Mouse (Mus musculus) CD8-positive naive resting alpha-beta T cell, adult 2 months (primary cell): Measurements from ENCODE around the gene Cdc42ep4.

Source experiments
- DNase-seq, 2 experiments: peaks; one replicate each; pipeline ENCODE4 v3.0.0; 2022; ENCODE audit warnings: low read depth in 2 of 2, low spot score in 2 of 2

The Cdc42ep4 gene

DNA sequence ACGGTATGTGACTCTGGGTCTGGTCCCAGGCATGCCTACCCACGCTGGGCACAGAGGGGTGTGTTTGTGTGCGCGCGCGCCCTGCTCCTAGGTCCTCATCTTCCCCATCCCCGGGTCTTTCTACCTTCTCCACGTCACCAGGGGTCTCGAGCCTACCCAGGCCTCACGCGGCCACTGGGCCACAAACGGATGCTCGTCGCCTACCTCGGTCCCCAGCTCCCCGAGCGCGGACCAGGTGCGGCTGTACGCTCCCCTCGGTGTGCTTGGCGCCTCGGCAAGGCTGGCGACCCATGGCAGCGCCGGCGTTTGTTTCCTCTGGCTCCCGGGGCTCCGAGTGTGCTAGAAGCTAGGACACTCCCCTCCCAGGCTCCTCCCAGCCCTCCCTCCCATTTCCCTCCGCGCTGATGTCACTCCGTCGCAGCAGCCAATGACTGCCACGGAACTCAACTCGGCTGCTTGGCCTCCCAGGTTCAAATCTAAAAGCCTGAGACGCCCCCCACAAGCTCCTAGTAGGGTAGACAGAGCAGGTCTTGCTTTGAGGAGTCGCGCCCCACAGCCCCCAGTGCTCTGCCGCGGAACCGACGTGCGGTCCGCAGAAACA lies at the start of gene Cdc42ep4:
Gene Cdc42ep4 (minus strand): TSS at position 398 of the 601 bp plus-strand sequence.
- DNase-seq: peak; percentile 66 to 71

DNA sequence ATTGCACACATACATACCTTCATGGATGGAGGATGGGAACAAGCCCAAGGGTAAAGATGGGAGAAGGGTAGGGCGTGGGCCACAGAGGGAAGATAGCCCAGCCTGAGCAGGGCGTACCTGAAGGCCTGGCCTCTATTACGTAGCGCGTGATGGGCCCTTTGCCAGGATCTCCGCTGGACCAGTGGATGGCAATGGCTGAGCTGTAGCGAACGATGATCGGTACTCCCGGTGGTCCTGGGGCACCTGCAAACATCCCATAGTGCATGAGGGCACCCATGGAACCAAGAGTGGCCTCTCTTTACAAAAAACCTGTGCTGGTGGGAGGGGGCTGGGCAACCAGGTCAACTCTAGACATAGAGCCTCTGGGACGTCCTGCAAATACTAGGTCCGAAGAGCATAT lies 48.3 kb upstream of the Cdc42ep4 start:
- DNase-seq: no peak

DNA sequence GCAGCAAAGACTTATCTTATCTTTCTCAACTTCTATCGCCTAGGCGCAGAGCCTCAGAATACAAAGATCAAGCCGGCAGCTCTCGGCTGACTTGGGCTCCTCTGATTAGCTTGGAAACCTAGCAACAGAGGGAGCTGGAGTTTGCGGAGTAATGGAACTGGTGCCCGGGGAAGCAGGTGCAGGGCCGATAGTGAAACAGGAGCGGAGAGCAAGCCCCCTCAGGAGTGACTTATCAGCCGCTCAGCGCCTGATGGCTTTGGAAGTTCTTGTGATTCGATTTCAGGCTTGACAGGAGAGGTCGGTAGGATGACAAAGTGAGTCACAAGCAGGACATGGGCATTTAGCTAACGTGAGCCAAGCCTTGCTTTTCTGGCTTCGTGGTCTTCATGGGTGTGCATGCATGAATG lies 47.4 kb upstream of the Cdc42ep4 start:
- DNase-seq: no peak

DNA sequence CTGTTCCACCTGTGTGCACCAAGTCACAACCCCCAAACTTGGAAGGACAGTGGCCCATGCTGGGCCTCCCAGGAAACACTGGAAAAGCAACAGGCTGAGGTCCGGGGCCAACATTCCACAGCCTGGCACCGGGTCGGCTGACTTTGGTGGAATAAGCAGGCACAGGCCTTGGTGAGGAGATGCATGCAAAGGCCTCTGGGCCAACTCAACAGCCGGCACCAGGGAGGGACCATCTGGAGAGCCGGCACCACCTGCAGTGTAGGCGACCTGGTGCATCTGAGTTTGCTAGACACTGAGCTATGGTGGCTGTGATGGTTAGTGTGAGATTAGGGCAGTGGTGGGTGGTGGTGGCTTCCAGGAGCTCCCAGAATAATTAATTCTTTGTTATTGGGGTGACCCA lies 46.3 kb upstream of the Cdc42ep4 start:
- DNase-seq: no peak

GRCm38 (mm10) chr11:113797014-113797983 lies 45.6 kb upstream of the Cdc42ep4 start:
- DNase-seq: no peak

GRCm38 (mm10) chr11:113795846-113796245 lies 44.2 kb upstream of the Cdc42ep4 start:
- DNase-seq: no peak

DNA sequence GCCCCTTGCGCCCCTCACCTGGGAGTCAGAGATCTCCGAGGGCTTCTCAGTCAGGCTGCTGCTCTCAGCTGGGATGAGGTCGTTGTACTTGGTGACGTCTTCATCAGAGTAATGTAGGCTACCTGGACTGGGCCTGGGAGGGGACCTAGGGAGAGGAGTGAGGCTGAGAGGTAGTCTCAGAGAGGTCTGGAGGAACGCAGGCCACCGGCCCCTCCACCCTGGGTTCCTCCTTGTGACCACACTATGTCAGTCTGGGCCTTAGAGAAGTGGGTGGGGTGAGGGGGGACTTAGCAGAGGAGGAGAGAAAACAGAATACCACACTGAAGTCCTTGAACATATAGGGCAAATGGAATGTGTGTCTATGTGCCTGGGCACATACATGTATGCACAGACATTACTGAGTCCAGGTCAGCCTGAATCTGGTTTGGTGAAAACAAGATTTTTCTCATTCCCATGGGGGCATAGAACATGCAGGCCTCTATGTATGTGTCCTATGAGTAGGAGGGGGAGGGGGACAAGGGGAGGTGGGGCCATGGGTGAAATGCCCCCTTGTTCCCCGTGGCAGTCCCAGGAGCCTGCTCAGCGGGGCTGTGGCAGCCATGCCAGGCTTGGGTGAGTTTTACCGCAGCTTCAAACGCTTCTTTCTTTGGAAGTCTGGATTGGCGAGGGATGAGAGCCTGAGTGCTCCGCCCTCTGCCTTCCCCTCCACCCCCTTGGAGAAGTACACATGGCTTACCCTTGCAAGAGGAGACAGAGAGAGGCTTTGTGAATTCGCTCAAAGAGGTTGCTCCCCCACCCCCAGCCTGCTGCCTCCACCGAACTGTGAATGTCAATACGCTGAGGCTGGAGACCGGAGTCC lies 39.9 kb upstream of the Cdc42ep4 start:
- DNase-seq: no peak

DNA sequence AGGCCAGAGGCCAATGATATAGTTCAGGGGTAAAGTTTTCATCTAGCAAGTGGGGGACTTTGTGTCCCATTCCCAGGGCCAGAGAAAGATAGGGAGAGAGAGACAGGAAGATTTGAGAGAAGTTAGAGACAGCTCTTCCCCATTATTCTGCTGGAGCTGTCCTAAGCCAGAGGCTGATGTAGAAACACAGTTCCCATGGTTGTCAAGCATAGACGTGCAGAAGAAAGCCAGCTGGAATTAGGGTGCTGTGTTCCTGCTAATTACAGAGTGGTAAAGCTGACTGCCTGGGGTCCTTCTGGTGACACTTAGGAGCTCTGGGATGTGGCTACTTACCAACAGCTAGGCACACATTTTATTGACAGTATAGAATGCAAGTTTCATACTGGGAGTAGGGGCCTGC lies 37.4 kb upstream of the Cdc42ep4 start:
- DNase-seq: no peak

- no peak for DNase-seq
Measured at GRCm38 (mm10) chr11:113788183-113788789, 36.6 kb upstream of the Cdc42ep4 start.

- no peak for DNase-seq
Measured at GRCm38 (mm10) chr11:113787432-113788182, 35.9 kb upstream of the Cdc42ep4 start.

- no peak for DNase-seq
Measured at GRCm38 (mm10) chr11:113787009-113787408, 35.3 kb upstream of the Cdc42ep4 start.

GRCm38 (mm10) chr11:113786395-113786794 lies 34.7 kb upstream of the Cdc42ep4 start:
- no peak for DNase-seq

- DNase-seq: no peak
Measured at GRCm38 (mm10) chr11:113785406-113786171, 33.9 kb upstream of the Cdc42ep4 start.

DNA sequence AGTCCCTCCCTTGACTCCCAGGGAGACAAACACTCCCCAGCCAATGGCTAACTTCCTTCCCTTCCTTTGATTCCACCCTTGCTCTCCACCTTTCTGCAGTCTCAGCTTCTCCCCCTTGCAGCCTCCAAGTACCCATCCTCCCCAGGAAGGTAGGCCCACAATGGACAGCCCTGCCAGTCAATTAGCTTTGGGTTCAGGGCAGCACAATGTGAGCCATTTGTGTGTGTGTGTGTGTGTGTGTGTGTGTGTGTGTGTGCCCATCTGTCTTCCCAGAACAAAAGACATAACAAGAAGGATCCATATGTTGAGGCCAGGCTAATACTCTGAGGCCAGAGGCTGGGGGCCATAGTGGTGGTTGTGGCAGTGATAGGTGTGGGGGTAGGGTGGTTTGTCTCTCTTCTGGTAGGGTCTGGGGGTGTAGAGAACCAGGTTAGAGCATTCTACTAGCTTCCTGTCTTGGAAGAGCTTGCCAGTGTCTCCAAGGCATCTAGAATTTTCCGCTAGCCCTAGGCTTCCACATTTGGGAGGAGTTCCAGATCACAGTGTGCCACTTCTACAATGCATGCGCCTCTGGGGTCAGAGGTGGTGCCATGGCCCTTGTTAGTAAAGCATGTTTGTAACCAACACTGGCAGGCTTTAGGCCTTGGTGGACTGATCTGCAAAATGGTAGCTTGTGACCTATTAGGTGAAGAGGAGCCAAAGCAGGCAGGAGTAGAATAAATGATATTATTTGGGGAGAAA lies 33.1 kb upstream of the Cdc42ep4 start:
- no peak for DNase-seq

DNA sequence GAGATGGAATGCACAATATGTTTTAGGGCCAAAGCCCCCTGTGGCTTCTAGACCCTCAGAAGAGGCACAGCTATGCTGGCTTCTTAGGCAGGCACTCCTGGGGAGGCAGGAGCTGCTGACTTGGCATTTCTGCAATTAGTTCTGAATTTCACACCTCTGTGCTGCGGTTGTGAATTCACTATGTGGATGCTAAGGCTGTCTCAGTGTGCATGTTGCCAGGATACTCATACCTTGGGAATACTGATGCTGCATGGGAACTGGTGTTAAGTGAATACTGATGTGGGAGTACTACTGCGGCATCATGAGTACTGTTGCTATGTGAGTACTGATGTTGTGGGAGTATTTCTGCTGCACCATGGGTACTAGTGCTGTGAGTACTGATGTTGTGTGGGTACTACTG lies 30.8 kb upstream of the Cdc42ep4 start:
- DNase-seq: no peak

- no peak for DNase-seq
Measured at GRCm38 (mm10) chr11:113782006-113782405, 30.3 kb upstream of the Cdc42ep4 start.

- DNase-seq: no peak
Measured at GRCm38 (mm10) chr11:113779680-113780041, 28.0 kb upstream of the Cdc42ep4 start.

DNA sequence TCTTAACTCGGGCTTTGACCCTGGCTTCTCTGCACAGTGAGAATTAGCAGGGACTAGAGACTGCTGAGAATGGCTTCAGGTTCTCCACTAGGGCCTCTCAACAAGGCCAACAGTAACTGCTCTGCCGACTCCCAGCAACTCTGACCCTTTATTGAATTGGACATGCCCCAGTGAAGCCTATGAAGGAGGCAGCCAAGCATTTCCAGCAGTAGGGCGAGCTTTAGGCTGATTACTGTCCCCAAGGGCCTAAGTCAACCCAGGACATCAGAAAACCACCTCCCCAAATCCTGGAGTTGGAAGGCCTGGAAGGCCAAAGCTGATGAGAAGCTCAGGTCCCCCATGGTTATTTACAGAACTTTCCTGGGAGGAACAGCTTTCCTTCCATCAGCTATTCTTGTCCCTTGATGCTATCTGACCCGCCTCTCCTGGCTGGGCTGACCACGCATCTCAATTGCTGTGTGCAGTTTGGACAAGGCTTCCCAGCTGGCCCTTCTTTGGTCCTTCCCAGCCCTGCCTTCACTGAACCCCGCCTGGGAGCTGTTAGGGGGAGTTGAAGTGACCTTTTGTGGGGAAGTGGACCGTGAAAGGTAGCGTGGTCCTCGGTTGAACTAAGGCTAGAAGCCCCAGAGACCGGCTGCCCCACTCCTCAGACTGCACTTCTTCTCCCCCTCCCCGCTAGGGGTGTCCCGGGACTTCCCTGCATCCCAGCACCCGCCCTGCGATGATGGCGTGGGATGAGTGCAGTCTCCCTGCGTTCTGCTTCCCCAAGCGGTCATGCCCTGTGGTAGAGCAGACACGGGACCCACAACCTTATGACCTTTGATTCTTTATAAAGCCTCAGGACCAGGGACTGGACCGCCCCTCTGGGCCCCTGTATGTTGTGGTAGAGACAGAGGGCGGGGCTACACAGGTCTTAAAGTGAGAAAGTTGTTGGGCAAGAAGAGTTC lies 27.3 kb upstream of the Cdc42ep4 start:
- DNase-seq: no peak
